In genomic region chr1:74600501-74601266, GRCm38 (mm10) we compare ENCODE assay signal across 8 mouse cellular contexts. TPM values are rescaled to one million over a fixed set of nuclear protein-coding genes. Genes with fewer than 3 reads are reported as not detected.
DNase-seq lines count a peak whose midpoint lies in the region; ATAC-seq and TF ChIP-seq lines count a peak whose summit lies in the region.

No protein-coding gene starts in this region.

- no peak; the same call in 1 of the 2 replicates for ATAC-seq in kidney, postnatal 0 days (replicated peaks; ENCODE audit: low FRiP score, low read depth)
- peak; percentile 58 for ATAC-seq in common myeloid progenitor, adult 5-6 weeks (replicated peaks; ENCODE audit: low read depth, poor library complexity, severe bottlenecking)
- ATAC-seq in hindbrain, postnatal 0 days: peak; percentile 80
- peak; percentile 57; the same call in 1 of the 2 replicates for ATAC-seq in midbrain, embryonic 12.5 days (ENCODE audit: low FRiP score, low read depth)

- peak overlapping the region; percentile 43 for H3K27ac ChIP-seq in kidney, postnatal 0 days
- peak overlapping the region; percentile 77 for H3K27ac ChIP-seq in hindbrain, postnatal 0 days
- peak overlapping the region; percentile 47; the same call in 1 of the 2 replicates for H3K27ac ChIP-seq in midbrain, embryonic 12.5 days (replicated peaks)

- H3K27me3 ChIP-seq in kidney, postnatal 0 days (ENCODE audit: insufficient read depth, low read length): no peaks in the 10 kb centered on the region
- no peaks in the 10 kb centered on the region for H3K27me3 ChIP-seq in hindbrain, postnatal 0 days (ENCODE audit: insufficient read depth, low read length)
- H3K27me3 ChIP-seq in midbrain, embryonic 12.5 days: no peaks in the 10 kb centered on the region

- DNase-seq in kidney, postnatal 0 days (ENCODE audit: low spot score): no peak
- no peak for DNase-seq in kidney, postnatal 14 days
- DNase-seq in hindbrain, postnatal 0 days (ENCODE audit: low spot score): no peak
- no peak for DNase-seq in thymus, postnatal 14 days
- no peak for DNase-seq in urinary bladder, postnatal 10 days (ENCODE audit: low spot score)
- no peak for DNase-seq in kidney, adult 9 months

- peak overlapping the region; percentile 76 for H3K4me2 ChIP-seq in kidney, postnatal 0 days (ENCODE audit: low read length)
- peak overlapping the region; percentile 93 for H3K4me2 ChIP-seq in hindbrain, postnatal 0 days (ENCODE audit: low read depth, low read length)
- peak overlapping the region; percentile 80 for H3K4me2 ChIP-seq in midbrain, embryonic 12.5 days (replicated peaks)

- peaks cover 9% of the 10 kb centered on the region; the same call in 1 of the 2 replicates for H3K4me1 ChIP-seq in kidney, postnatal 0 days (replicated peaks; ENCODE audit: insufficient read depth, low read length)
- H3K4me1 ChIP-seq in hindbrain, postnatal 0 days (ENCODE audit: insufficient read depth, low read length): peaks cover 15% of the 10 kb centered on the region
- peaks cover 14% of the 10 kb centered on the region for H3K4me1 ChIP-seq in midbrain, embryonic 12.5 days

- H3K4me3 ChIP-seq in kidney, postnatal 0 days (replicated peaks; ENCODE audit: low read depth, low read length): peak overlapping the region; percentile 78
- peak overlapping the region; percentile 60 for H3K4me3 ChIP-seq in hindbrain, postnatal 0 days (ENCODE audit: low read length)
- H3K4me3 ChIP-seq in midbrain, embryonic 12.5 days: peak overlapping the region; percentile 83

- 8% methylated on average over 26 of the region's 26 CpGs for WGBS in kidney, postnatal 0 days
- WGBS in hindbrain, postnatal 0 days: 7% methylated on average over 26 of the region's 26 CpGs
- 10% methylated on average over 26 of the region's 26 CpGs for WGBS in midbrain, embryonic 12.5 days

- peaks cover 18% of the 10 kb centered on the region for H3K36me3 ChIP-seq in kidney, postnatal 0 days (ENCODE audit: insufficient read depth, low read length)
- peaks cover 10% of the 10 kb centered on the region; the same call in 1 of the 2 replicates for H3K36me3 ChIP-seq in hindbrain, postnatal 0 days (ENCODE audit: insufficient read depth, low read length)
- H3K36me3 ChIP-seq in midbrain, embryonic 12.5 days: peaks cover 45% of the 10 kb centered on the region

- peak overlapping the region; percentile 78 for H3K9ac ChIP-seq in kidney, postnatal 0 days (ENCODE audit: low read depth, low read length)
- peak overlapping the region; percentile 70 for H3K9ac ChIP-seq in hindbrain, postnatal 0 days (replicated peaks; ENCODE audit: low read length)
- H3K9ac ChIP-seq in midbrain, embryonic 12.5 days (replicated peaks): peak overlapping the region; percentile 83

- no peak for TF ChIP-seq CTCF in kidney, postnatal 0 days (IDR thresholded peaks at IDR 0.05; ENCODE audit: low read depth)
- TF ChIP-seq CTCF in hindbrain, postnatal 0 days (IDR thresholded peaks at IDR 0.05; ENCODE audit: low read depth): no peak

- H3K9me3 ChIP-seq in kidney, postnatal 0 days (replicated peaks; ENCODE audit: low read length): no peaks in the 10 kb centered on the region
- H3K9me3 ChIP-seq in hindbrain, postnatal 0 days (ENCODE audit: low read length): no peaks in the 10 kb centered on the region
- no peaks in the 10 kb centered on the region for H3K9me3 ChIP-seq in midbrain, embryonic 12.5 days

RNA-seq across cellular contexts. Expression of gene Rnf25, which starts 0.5 kb away (rescaled TPM):
- polyA plus RNA-seq in kidney, postnatal 0 days (2015; fragmentation: Nextera tagmentation; extraction: Ambion mirVana): 30.4 and 30.5 TPM in 2 replicates
- 18.2 and 18.3 TPM in 2 replicates for total RNA-seq in common myeloid progenitor, adult 5-6 weeks (2017)
- 64.1 and 77.7 TPM in 2 replicates for total RNA-seq in hindbrain, postnatal 0 days (2014; rRNA removed)
- 45.8 and 50.0 TPM in 2 replicates for polyA plus RNA-seq in hindbrain, postnatal 0 days (2015; fragmentation: Nextera tagmentation; extraction: Ambion mirVana)
- 31.5 and 35.5 TPM in 2 replicates for polyA plus RNA-seq in midbrain, embryonic 12.5 days (2016; fragmentation: Nextera tagmentation; extraction: Ambion mirVana)

RNA-seq across cellular contexts. Expression of gene Stk36, which starts 0.6 kb away (rescaled TPM):
- polyA plus RNA-seq in kidney, postnatal 0 days (2015; fragmentation: Nextera tagmentation; extraction: Ambion mirVana): 4.8 and 5.0 TPM in 2 replicates
- total RNA-seq in common myeloid progenitor, adult 5-6 weeks (2017): 0.18 and 0.92 TPM in 2 replicates
- total RNA-seq in hindbrain, postnatal 0 days (2014; rRNA removed): 8.3 and 10.9 TPM in 2 replicates
- 9.4 and 9.6 TPM in 2 replicates for polyA plus RNA-seq in hindbrain, postnatal 0 days (2015; fragmentation: Nextera tagmentation; extraction: Ambion mirVana)
- 25.3 and 25.9 TPM in 2 replicates for polyA plus RNA-seq in midbrain, embryonic 12.5 days (2016; fragmentation: Nextera tagmentation; extraction: Ambion mirVana)

RNA-seq across cellular contexts. Expression of gene Bcs1l, which starts 12.6 kb away (rescaled TPM):
- 13.3 and 14.5 TPM in 2 replicates for polyA plus RNA-seq in kidney, postnatal 0 days (2015; fragmentation: Nextera tagmentation; extraction: Ambion mirVana)
- total RNA-seq in common myeloid progenitor, adult 5-6 weeks (2017): 14.9 and 23.7 TPM in 2 replicates
- total RNA-seq in hindbrain, postnatal 0 days (2014; rRNA removed): 15.2 and 29.9 TPM in 2 replicates
- polyA plus RNA-seq in hindbrain, postnatal 0 days (2015; fragmentation: Nextera tagmentation; extraction: Ambion mirVana): 12.3 and 14.4 TPM in 2 replicates
- 16.4 and 17.0 TPM in 2 replicates for polyA plus RNA-seq in midbrain, embryonic 12.5 days (2016; fragmentation: Nextera tagmentation; extraction: Ambion mirVana)

RNA-seq across cellular contexts. Expression of gene Zfp142, which starts 12.6 kb away (rescaled TPM):
- 3.6 and 3.9 TPM in 2 replicates for polyA plus RNA-seq in kidney, postnatal 0 days (2015; fragmentation: Nextera tagmentation; extraction: Ambion mirVana)
- total RNA-seq in common myeloid progenitor, adult 5-6 weeks (2017): 10.9 and 12.5 TPM in 2 replicates
- total RNA-seq in hindbrain, postnatal 0 days (2014; rRNA removed): 13.3 and 15.1 TPM in 2 replicates
- 5.4 and 5.9 TPM in 2 replicates for polyA plus RNA-seq in hindbrain, postnatal 0 days (2015; fragmentation: Nextera tagmentation; extraction: Ambion mirVana)
- polyA plus RNA-seq in midbrain, embryonic 12.5 days (2016; fragmentation: Nextera tagmentation; extraction: Ambion mirVana): 10.6 and 11.2 TPM in 2 replicates

RNA-seq across cellular contexts. Expression of gene Usp37, which starts 56.6 kb away (rescaled TPM):
- 17.4 and 20.2 TPM in 2 replicates for polyA plus RNA-seq in kidney, postnatal 0 days (2015; fragmentation: Nextera tagmentation; extraction: Ambion mirVana)
- total RNA-seq in common myeloid progenitor, adult 5-6 weeks (2017): 54.4 and 58.5 TPM in 2 replicates
- 13.0 and 25.3 TPM in 2 replicates for total RNA-seq in hindbrain, postnatal 0 days (2014; rRNA removed)
- polyA plus RNA-seq in hindbrain, postnatal 0 days (2015; fragmentation: Nextera tagmentation; extraction: Ambion mirVana): 17.4 and 21.3 TPM in 2 replicates
- polyA plus RNA-seq in midbrain, embryonic 12.5 days (2016; fragmentation: Nextera tagmentation; extraction: Ambion mirVana): 42.1 and 44.2 TPM in 2 replicates
